Mouse (Mus musculus): ENCODE measurements around the gene Mageb4. TPM values are rescaled to one million over a fixed set of nuclear protein-coding genes. Genes with fewer than 3 reads are reported as not detected.
"Not testable (repeated sequence)": the region's sequence is repeated elsewhere in the genome, so short reads cannot be mapped to it uniquely, and the experiment has no call there.

Mageb4 gene
- not detected in 2 replicates for polyA plus RNA-seq (2015; fragmentation: Nextera tagmentation; extraction: Ambion mirVana)

GRCm38 (mm10) chrX:86304993-86305392, at the start of gene Mageb4:
Mageb4 (minus strand) TSS chrX:86305093.
- not testable (repeated sequence) for H3K27me3 ChIP-seq (ENCODE audit: control insufficient read depth, insufficient read depth, low read depth, low read length); H3K4me3 ChIP-seq (ENCODE audit: low read depth, low read length); H3K4me2 ChIP-seq (ENCODE audit: low read depth, low read length); ATAC-seq (ENCODE audit: low read depth); H3K27ac ChIP-seq (ENCODE audit: low read length); H3K9me3 ChIP-seq (replicated peaks; ENCODE audit: control insufficient read depth, low read length); H3K9ac ChIP-seq (ENCODE audit: low read depth, low read length); H3K4me1 ChIP-seq (ENCODE audit: control insufficient read depth, low read depth, low read length); H3K36me3 ChIP-seq (ENCODE audit: control insufficient read depth, insufficient read depth)
- WGBS (ENCODE audit: insufficient replicate concordance), result no CpG with 5 or more reads among the region's 13 CpGs

GRCm38 (mm10) chrX:86284597-86284996, 20.3 kb downstream of the Mageb4 start:
- not testable (repeated sequence) for H3K9ac ChIP-seq (ENCODE audit: low read depth, low read length); H3K4me3 ChIP-seq (ENCODE audit: low read depth, low read length); H3K36me3 ChIP-seq (ENCODE audit: control insufficient read depth, insufficient read depth); H3K27me3 ChIP-seq (ENCODE audit: control insufficient read depth, insufficient read depth, low read depth, low read length); ATAC-seq (ENCODE audit: low read depth); H3K27ac ChIP-seq (ENCODE audit: low read length); H3K4me1 ChIP-seq (ENCODE audit: control insufficient read depth, low read depth, low read length); H3K4me2 ChIP-seq (ENCODE audit: low read depth, low read length); H3K9me3 ChIP-seq (replicated peaks; ENCODE audit: control insufficient read depth, low read length)
- 33% methylated on average over 1 of the region's 2 CpGs for WGBS (ENCODE audit: insufficient replicate concordance)

- not testable (repeated sequence) for H3K27me3 ChIP-seq (ENCODE audit: control insufficient read depth, insufficient read depth, low read depth, low read length); H3K9me3 ChIP-seq (replicated peaks; ENCODE audit: control insufficient read depth, low read length); H3K4me2 ChIP-seq (ENCODE audit: low read depth, low read length); ATAC-seq (ENCODE audit: low read depth); H3K9ac ChIP-seq (ENCODE audit: low read depth, low read length); H3K4me3 ChIP-seq (ENCODE audit: low read depth, low read length); H3K4me1 ChIP-seq (ENCODE audit: control insufficient read depth, low read depth, low read length); H3K36me3 ChIP-seq (ENCODE audit: control insufficient read depth, insufficient read depth); H3K27ac ChIP-seq (ENCODE audit: low read length)
- no CpG with 5 or more reads among the region's 1 CpGs for WGBS (ENCODE audit: insufficient replicate concordance)
These were observed 58.9 kb downstream of the Mageb4 start for GRCm38 (mm10) chrX:86245950-86246349.

GRCm38 (mm10) chrX:86237246-86237645, 67.6 kb downstream of the Mageb4 start:
- no peak overlapping the region for H3K9ac ChIP-seq (ENCODE audit: low read depth, low read length)
- no CpG with 5 or more reads among the region's 1 CpGs for WGBS (ENCODE audit: insufficient replicate concordance)
- no peaks in the 10 kb centered on the region for H3K4me1 ChIP-seq (ENCODE audit: control insufficient read depth, low read depth, low read length)
- H3K4me3 ChIP-seq (ENCODE audit: low read depth, low read length), result no peak overlapping the region
- H3K27ac ChIP-seq (ENCODE audit: low read length), result no peak overlapping the region
- no peaks in the 10 kb centered on the region for H3K9me3 ChIP-seq (replicated peaks; ENCODE audit: control insufficient read depth, low read length)
- no peak overlapping the region for H3K4me2 ChIP-seq (ENCODE audit: low read depth, low read length)
- no peak for ATAC-seq (ENCODE audit: low read depth)
- no peaks in the 10 kb centered on the region for H3K36me3 ChIP-seq (ENCODE audit: control insufficient read depth, insufficient read depth)
- H3K27me3 ChIP-seq (ENCODE audit: control insufficient read depth, insufficient read depth, low read depth, low read length), result no peaks in the 10 kb centered on the region

Other genes with a start within 250 kb of the Mageb4 start
- gene Nr0b1, start 113.3 kb downstream of the Mageb4 start, polyA plus RNA-seq (2015; fragmentation: Nextera tagmentation; extraction: Ambion mirVana), result 0.05 TPM in 1 of 2 replicates, not detected in the other

All from liver, embryonic 16.5 days (tissue).